Mouse (Mus musculus) intestine, postnatal 0 days (tissue): ENCODE measurements at regions not wholly inside any gene's neighbourhood (a gene's known extent, or its start where the extent isn't known, plus 50 kb on each side); places are given as distances from the start of the nearest gene placed in this dataset.

Source experiments
- ATAC-seq: fragments of 200-750 bp; cut with Nextera tagmentation; 2 replicates; pipeline ENCODE4 v1.8.0; 2017; ENCODE audit warnings: mild to moderate bottlenecking, moderate TSS enrichment, moderate library complexity
- H3K27ac ChIP-seq: fragments of 300-500 bp; sonication (generic); 2 replicates; pipeline ENCODE4 v1.5.1; 2014; ENCODE audit warnings: mild to moderate bottlenecking, low read depth, low read length, moderate library complexity
- H3K27me3 ChIP-seq: fragments of 300-500 bp; sonication (generic); replicated peaks from 2 replicates; pipeline ENCODE4 v1.6.1; 2014; ENCODE audit warnings: low read length, mixed read lengths; ENCODE audit not compliant: control insufficient read depth, insufficient read depth
- H3K36me3 ChIP-seq: fragments of 300-500 bp; sonication (generic); 2 replicates; pipeline ENCODE4 v1.6.1; 2014; ENCODE audit warnings: mild to moderate bottlenecking, moderate library complexity; ENCODE audit not compliant: control insufficient read depth, insufficient read depth
- H3K4me1 ChIP-seq: fragments of 300-500 bp; sonication (generic); replicated peaks from 2 replicates; pipeline ENCODE4 v1.6.1; 2014; ENCODE audit warnings: antibody characterized with exemption, low read length, mixed read lengths; ENCODE audit not compliant: control insufficient read depth, insufficient read depth
- H3K4me2 ChIP-seq: fragments of 300-500 bp; sonication (generic); replicated peaks from 2 replicates; pipeline ENCODE4 v1.6.1; 2014; ENCODE audit warnings: low read depth, mild to moderate bottlenecking, moderate library complexity
- H3K4me3 ChIP-seq: fragments of 300-500 bp; sonication (generic); 2 replicates; pipeline ENCODE4 v1.5.1; 2014; ENCODE audit warnings: low read depth, low read length
- H3K9ac ChIP-seq: fragments of 300-500 bp; sonication (generic); 2 replicates; pipeline ENCODE4 v1.6.1; 2014; ENCODE audit warnings: mild to moderate bottlenecking, low read depth, low read length
- H3K9me3 ChIP-seq: fragments of 300-500 bp; sonication (generic); 2 replicates; pipeline ENCODE4 v1.6.1; 2016; ENCODE audit warnings: mixed run types; ENCODE audit not compliant: control insufficient read depth
- CTCF ChIP-seq: sonication (generic); IDR thresholded peaks from 2 replicates; pipeline ENCODE4 v1.5.1; 2016; ENCODE audit warnings: low read depth, mild to moderate bottlenecking, control low read depth, antibody characterized with exemption, moderate library complexity
- WGBS: fragments of 180-500 bp; shearing (Covaris S2); extraction: QIAGEN DNeasy Blood & Tissue Kit; methylation state at CpG from one replicate; pipeline ENCODE4 v1.1.7; 2014; 5-methylcytosine and 5-hydroxymethylcytosine counted together

- Histone ChIP-seq H3K9me3 (no peaks in the 10 kb centered on the region), H3K4me1 (no peaks in the 10 kb centered on the region), H3K27ac (no peak overlapping the region), H3K4me2 (no peak overlapping the region), H3K36me3 (no peaks in the 10 kb centered on the region), H3K9ac (no peak overlapping the region), H3K27me3 (no peaks in the 10 kb centered on the region), H3K4me3 (no peak overlapping the region)
- TF ChIP-seq CTCF = no peak
- ATAC-seq = no peak
- whole genome bisulfite sequencing = 86% methylated on average over 3 of the region's 3 CpGs
These were observed 435.0 kb downstream of the Olfm4 start for GRCm38 (mm10) chr14:80418810-80419325.

GRCm38 (mm10) chr14:80443820-80444219, 459.9 kb downstream of the Olfm4 start:
- no peak for TF ChIP-seq CTCF
- no peak overlapping the region for H3K4me3 ChIP-seq
- no peaks in the 10 kb centered on the region for H3K9me3 ChIP-seq
- H3K9ac ChIP-seq = no peak overlapping the region
- H3K36me3 ChIP-seq = no peaks in the 10 kb centered on the region
- no peak overlapping the region for H3K27ac ChIP-seq
- no peaks in the 10 kb centered on the region for H3K4me1 ChIP-seq
- H3K4me2 ChIP-seq = no peak overlapping the region
- no peaks in the 10 kb centered on the region for H3K27me3 ChIP-seq
- no peak for ATAC-seq

- no peak overlapping the region for H3K9ac ChIP-seq
- WGBS = 73% methylated on average over 1 of the region's 1 CpGs
These were observed 487.6 kb downstream of the Olfm4 start for GRCm38 (mm10) chr14:80471470-80471869.

GRCm38 (mm10) chr14:80479918-80480317, 496.0 kb downstream of the Olfm4 start:
- Histone ChIP-seq H3K27ac (no peak overlapping the region), H3K9ac (no peak overlapping the region), H3K4me2 (no peak overlapping the region), H3K36me3 (no peaks in the 10 kb centered on the region), H3K27me3 (no peaks in the 10 kb centered on the region), H3K9me3 (no peaks in the 10 kb centered on the region), H3K4me1 (no peaks in the 10 kb centered on the region), H3K4me3 (no peak overlapping the region)
- no peak for ATAC-seq
- no peak for TF ChIP-seq CTCF

More at GRCm38 (mm10) chr14:80471470-80471869, 487.6 kb downstream of the Olfm4 start:
- Histone ChIP-seq H3K36me3 (no peaks in the 10 kb centered on the region), H3K4me3 (no peak overlapping the region), H3K4me1 (no peaks in the 10 kb centered on the region), H3K27ac (no peak overlapping the region), H3K9me3 (no peaks in the 10 kb centered on the region), H3K4me2 (no peak overlapping the region), H3K27me3 (no peaks in the 10 kb centered on the region)
- no peak for ATAC-seq
- no peak for TF ChIP-seq CTCF

- no peak for ATAC-seq
- Histone ChIP-seq H3K36me3 (no peaks in the 10 kb centered on the region), H3K27me3 (no peaks in the 10 kb centered on the region), H3K4me1 (no peaks in the 10 kb centered on the region), H3K9me3 (no peaks in the 10 kb centered on the region), H3K4me3 (no peak overlapping the region), H3K4me2 (no peak overlapping the region), H3K9ac (no peak overlapping the region), H3K27ac (no peak overlapping the region)
- TF ChIP-seq CTCF = no peak
- WGBS = 76% methylated on average over 3 of the region's 3 CpGs
These were observed 498.9 kb downstream of the Olfm4 start for GRCm38 (mm10) chr14:80482771-80483170.

- H3K27me3 ChIP-seq = no peaks in the 10 kb centered on the region
- H3K4me1 ChIP-seq = no peaks in the 10 kb centered on the region
- H3K4me3 ChIP-seq = no peak overlapping the region
- H3K4me2 ChIP-seq = no peak overlapping the region
- no peak overlapping the region for H3K9ac ChIP-seq
- no peak for TF ChIP-seq CTCF
- no peaks in the 10 kb centered on the region for H3K9me3 ChIP-seq
- no peaks in the 10 kb centered on the region for H3K36me3 ChIP-seq
- no peak overlapping the region for H3K27ac ChIP-seq
- ATAC-seq = no peak
These were observed 500.4 kb downstream of the Olfm4 start for GRCm38 (mm10) chr14:80484256-80484655.

GRCm38 (mm10) chr14:80485149-80485548, 501.3 kb downstream of the Olfm4 start:
- ATAC-seq = no peak
- no peaks in the 10 kb centered on the region for H3K36me3 ChIP-seq
- TF ChIP-seq CTCF = no peak
- H3K9me3 ChIP-seq = no peaks in the 10 kb centered on the region
- no peak overlapping the region for H3K9ac ChIP-seq
- no peak overlapping the region for H3K27ac ChIP-seq
- no peak overlapping the region for H3K4me3 ChIP-seq
- H3K4me1 ChIP-seq = no peaks in the 10 kb centered on the region
- no peak overlapping the region for H3K4me2 ChIP-seq
- H3K27me3 ChIP-seq = no peaks in the 10 kb centered on the region
